Mouse (Mus musculus): ENCODE measurements around the gene Cdkal1.

- no peak for TF ChIP-seq POLR2A (IDR thresholded peaks at IDR 0.05; ENCODE audit: extremely low read depth, insufficient read depth, low read length)
- no peak for TF ChIP-seq CTCF (IDR thresholded peaks at IDR 0.05; ENCODE audit: extremely low read depth, insufficient read depth, low read length)
Observed at GRCm38 (mm10) chr13:29677559-29677958, 177.9 kb downstream of the Cdkal1 start.
